Mouse (Mus musculus) liver, embryonic 14.5 days (tissue): ENCODE measurements at regions not wholly inside any gene's neighbourhood (a gene's known extent, or its start where the extent isn't known, plus 50 kb on each side); places are given as distances from the start of the nearest gene placed in this dataset.

Experiments
- ATAC-seq: fragments of 200-750 bp; cut with Nextera tagmentation; 2 replicates; pipeline ENCODE4 v1.8.0; 2017; ENCODE audit warnings: moderate number of reproducible peaks, mild to moderate bottlenecking, moderate library complexity; ENCODE audit not compliant: insufficient read depth
- DNase-seq, 3 experiments: peaks; one replicate each; pipeline ENCODE4 v3.0.0-alpha.2; 2012 to 2013; ENCODE audit warnings: low read depth in 3 of 3, low spot score in 3 of 3
- H3K27ac ChIP-seq: fragments of 300-500 bp; sonication (generic); 2 replicates; pipeline ENCODE4 v1.5.1; 2014; ENCODE audit warnings: moderate library complexity, mild to moderate bottlenecking, control low read depth, inconsistent platforms
- H3K27me3 ChIP-seq: fragments of 300-500 bp; sonication (generic); 2 replicates; pipeline ENCODE4 v1.6.1; 2014; ENCODE audit warnings: mild to moderate bottlenecking, low read length, moderate library complexity; ENCODE audit not compliant: control insufficient read depth, insufficient read depth
- H3K36me3 ChIP-seq: fragments of 300-500 bp; sonication (generic); replicated peaks from 2 replicates; pipeline ENCODE4 v1.6.1; 2014; ENCODE audit warnings: low read depth; ENCODE audit not compliant: control insufficient read depth, insufficient read depth
- H3K4me1 ChIP-seq, 2 experiments: fragments of 200-500 bp in 1 of 2; fragments of 300-500 bp in 1 of 2; sonication (generic) in 1 of 2; replicated peaks; 2 replicates each; pipeline ENCODE4 v1.6.1; 2012 to 2014; ENCODE audit warnings: antibody characterized with exemption in 1 of 2, inconsistent platforms in 1 of 2, low read length in 1 of 2; ENCODE audit not compliant: control insufficient read depth in 2 of 2, insufficient read depth in 2 of 2
- H3K4me2 ChIP-seq: fragments of 300-500 bp; sonication (generic); 2 replicates; pipeline ENCODE4 v1.6.1; 2014; ENCODE audit warnings: low read depth, mild to moderate bottlenecking, control low read depth, moderate library complexity
- H3K4me3 ChIP-seq, 2 experiments: fragments of 200-500 bp in 1 of 2; fragments of 300-500 bp in 1 of 2; sonication (generic) in 1 of 2; 2 replicates each; pipeline ENCODE4 v1.5.1; 2012 to 2014; ENCODE audit warnings: low read depth in 2 of 2, low read length in 2 of 2, mild to moderate bottlenecking in 2 of 2, control low read depth in 1 of 2, inconsistent platforms in 1 of 2, moderate library complexity in 1 of 2; ENCODE audit not compliant: insufficient read depth in 1 of 2
- H3K9ac ChIP-seq: fragments of 300-500 bp; sonication (generic); replicated peaks from 2 replicates; pipeline ENCODE4 v1.6.1; 2014; ENCODE audit warnings: mild to moderate bottlenecking, control low read depth, moderate library complexity
- H3K9me3 ChIP-seq: fragments of 300-500 bp; sonication (generic); 2 replicates; pipeline ENCODE4 v1.6.1; 2016; ENCODE audit warnings: low read length, mixed read lengths; ENCODE audit not compliant: control insufficient read depth
- CTCF ChIP-seq: IDR thresholded peaks from 2 replicates; pipeline ENCODE4 v1.5.1; 2016; ENCODE audit warnings: antibody characterized with exemption, low read depth, control low read depth
- EP300 ChIP-seq: IDR thresholded peaks from 2 replicates; pipeline ENCODE4 v1.6.1; 2016; ENCODE audit warnings: antibody characterized with exemption, low read depth
- WGBS: fragments of 180-500 bp; shearing (Covaris S2); extraction: QIAGEN DNeasy Blood & Tissue Kit; methylation state at CpG from one replicate; pipeline ENCODE4 v1.1.7; 2014; ENCODE audit not compliant: insufficient replicate concordance; 5-methylcytosine and 5-hydroxymethylcytosine counted together

- H3K36me3 ChIP-seq = no peaks in the 10 kb centered on the region
- no peak overlapping the region for H3K4me2 ChIP-seq
- no peaks in the 10 kb centered on the region for H3K9me3 ChIP-seq
- no peaks in the 10 kb centered on the region for H3K27me3 ChIP-seq
- TF ChIP-seq EP300 = no peak
- no peak for TF ChIP-seq CTCF
- 62% methylated on average over 1 of the region's 1 CpGs for WGBS
- H3K9ac ChIP-seq = no peak overlapping the region
- DNase-seq = no peak
- no peak for ATAC-seq
- H3K27ac ChIP-seq = no peak overlapping the region
- H3K4me1 ChIP-seq = peaks cover 0 to 6% of the 10 kb centered on the region in 2 experiments; a peak in 1 of 4 replicates
- no peak overlapping the region for H3K4me3 ChIP-seq
Observed at GRCm38 (mm10) chr11:22695237-22695636, 165.5 kb downstream of the B3gnt2 start.

- H3K4me1 ChIP-seq = peaks cover 0 to 6% of the 10 kb centered on the region in 2 experiments; a peak in 1 of 4 replicates
- no peaks in the 10 kb centered on the region for H3K36me3 ChIP-seq
- H3K9ac ChIP-seq = no peak overlapping the region
- no peak overlapping the region for H3K27ac ChIP-seq
- no peak overlapping the region for H3K4me3 ChIP-seq
- H3K9me3 ChIP-seq = no peaks in the 10 kb centered on the region
- no peak for DNase-seq
- WGBS = 51% methylated on average over 5 of the region's 5 CpGs
- no peak for ATAC-seq
- no peak overlapping the region for H3K4me2 ChIP-seq
- no peak for TF ChIP-seq EP300
- TF ChIP-seq CTCF = no peak
- no peaks in the 10 kb centered on the region for H3K27me3 ChIP-seq
Observed at GRCm38 (mm10) chr11:22698057-22698941, 162.5 kb downstream of the B3gnt2 start.

- ATAC-seq (no peak), DNase-seq (no peak)
- no peak for TF ChIP-seq EP300
- no peak for TF ChIP-seq CTCF
- no peaks in the 10 kb centered on the region for H3K4me1 ChIP-seq
- no peak overlapping the region for H3K4me2 ChIP-seq
- no peak overlapping the region for H3K9ac ChIP-seq
- H3K36me3 ChIP-seq = no peaks in the 10 kb centered on the region
- H3K4me3 ChIP-seq = no peak overlapping the region
- no peaks in the 10 kb centered on the region for H3K9me3 ChIP-seq
- H3K27me3 ChIP-seq = no peaks in the 10 kb centered on the region
- WGBS = 72% methylated on average over 3 of the region's 3 CpGs
- no peak overlapping the region for H3K27ac ChIP-seq
Observed at GRCm38 (mm10) chr11:22706082-22706481, 154.7 kb downstream of the B3gnt2 start.
